Mouse (Mus musculus): Measurements from ENCODE around the gene Pde4b.

DNA sequence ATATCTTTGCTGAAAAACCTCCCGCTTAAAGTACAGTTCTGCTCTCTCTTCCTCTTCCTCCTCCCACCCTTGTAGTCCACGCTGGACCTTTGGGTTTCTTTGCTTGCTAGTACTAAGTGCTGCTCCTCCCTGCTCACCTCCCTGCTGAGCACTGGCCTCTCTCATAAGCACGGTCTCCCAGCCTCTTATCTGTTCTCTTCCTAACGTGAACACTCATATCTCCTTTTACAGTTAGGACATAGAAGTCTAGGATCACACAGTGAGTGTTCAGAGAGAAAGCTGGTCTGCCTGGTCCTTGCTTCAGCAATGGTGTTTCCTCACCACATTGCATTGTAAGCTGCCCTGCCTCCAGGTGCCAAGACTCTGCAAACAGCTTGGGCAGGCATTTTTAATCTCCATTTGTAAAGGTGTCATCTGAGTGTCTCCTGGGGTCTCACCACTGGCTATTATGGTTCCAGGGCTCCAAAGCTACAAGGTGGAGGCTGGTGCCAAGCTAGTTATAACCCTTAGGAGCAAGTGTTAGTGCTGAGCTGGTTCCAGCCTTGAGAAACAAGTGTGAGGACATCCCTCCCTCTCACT, 480.4 kb downstream of the Pde4b start:
- no peak for TF ChIP-seq CTCF (IDR thresholded peaks at IDR 0.05; ENCODE audit: extremely low read depth, insufficient read depth, insufficient read length, insufficient replicate concordance)
- no peak for TF ChIP-seq POLR2A (IDR thresholded peaks at IDR 0.05; ENCODE audit: low read depth, low read length)

Data from spleen, adult 2 months (tissue).